Mouse (Mus musculus): ENCODE data around the gene Fnbp1l. TPM values are rescaled to one million over a fixed set of nuclear protein-coding genes. Genes with fewer than 3 reads are reported as not detected.

The Fnbp1l gene
- total and polyA plus RNA-seq, 3 experiments = 1.5 to 2.0 (median 2.0) TPM

DNA sequence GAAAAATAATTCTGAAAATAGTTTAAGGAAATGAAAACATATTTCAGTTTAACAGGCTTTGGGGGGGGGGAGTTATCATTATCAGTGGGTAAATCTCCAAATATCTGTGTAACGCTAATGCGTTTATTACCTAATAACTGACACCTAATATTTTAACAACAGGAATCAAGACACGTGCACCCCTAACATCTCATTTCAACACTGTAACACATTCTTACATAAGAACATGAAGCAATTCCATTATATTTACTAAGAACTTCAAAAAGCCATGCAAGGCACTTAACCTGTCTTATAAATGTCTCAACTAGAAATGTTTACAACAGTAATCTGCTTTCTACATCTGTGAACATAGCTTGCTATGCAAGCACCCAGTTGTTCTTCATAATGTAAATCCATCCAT lies 68.3 kb downstream of the Fnbp1l start:
- no peaks in the 10 kb centered on the region for H3K36me3 ChIP-seq (replicated peaks in 1 of 2; ENCODE audit: control insufficient read depth in 1 of 2, insufficient read depth in 1 of 2, low read length in 1 of 2)
- no peaks in the 10 kb centered on the region for H3K4me1 ChIP-seq (ENCODE audit: control insufficient read depth in 1 of 2, insufficient read depth in 2 of 2)
- H3K9ac ChIP-seq (ENCODE audit: insufficient read depth, low read depth) = no peak overlapping the region
- no peaks in the 10 kb centered on the region for H3K9me3 ChIP-seq (replicated peaks; ENCODE audit: low read length)
- in situ Hi-C loops (cut with MboI; ENCODE audit: low pct_ligation_motif_present, low pct_unique_long_range_greater_than_20kb, low sequenced_read_pairs) (no loop called here), dilution Hi-C loops (cut with MboI; ENCODE audit: extremely low pct_ligation_motif_present, extremely low pct_unique_long_range_greater_than_20kb, low sequenced_read_pairs) (no loop called here)
- no peaks in the 10 kb centered on the region for H3K27me3 ChIP-seq (replicated peaks)
- no peak overlapping the region for H3K4me3 ChIP-seq (replicated peaks in 1 of 3; ENCODE audit: low read depth in 2 of 3, low read length in 2 of 3, poor library complexity in 1 of 3)
- H3K4me2 ChIP-seq (ENCODE audit: insufficient read depth, low read depth, poor library complexity, severe bottlenecking) = no peak overlapping the region
- H3K79me2 ChIP-seq (replicated peaks; ENCODE audit: control insufficient read depth, extremely low read depth, insufficient read depth, poor library complexity, severe bottlenecking) = no peaks in the 10 kb centered on the region
- no peak for DNase-seq (ENCODE audit: extremely low read depth)
- no peak overlapping the region for H3K27ac ChIP-seq (ENCODE audit: insufficient read depth, low read depth)
- no peak for TF ChIP-seq MEF2A (IDR thresholded peaks at IDR 0.05; ENCODE audit: borderline replicate concordance, low read depth, low read length)
- no peak for TF ChIP-seq CHD2 (IDR thresholded peaks at IDR 0.05; ENCODE audit: low read length)
- no peak for TF ChIP-seq GABPA (IDR thresholded peaks at IDR 0.05; ENCODE audit: insufficient replicate concordance, low read depth, low read length)
- no peak for TF ChIP-seq TCF12 (IDR thresholded peaks at IDR 0.05; ENCODE audit: low read depth, low read length)
- no peak for TF ChIP-seq MAFK (IDR thresholded peaks at IDR 0.05; ENCODE audit: insufficient replicate concordance, low read length)

- Histone ChIP-seq H3K4me2 (ENCODE audit: insufficient read depth, low read depth, poor library complexity, severe bottlenecking) (no peak overlapping the region), H3K27me3 (replicated peaks) (no peaks in the 10 kb centered on the region), H3K9ac (ENCODE audit: insufficient read depth, low read depth) (no peak overlapping the region), H3K4me3 (replicated peaks in 1 of 3; ENCODE audit: low read depth in 2 of 3, low read length in 2 of 3, poor library complexity in 1 of 3) (no peak overlapping the region), H3K9me3 (replicated peaks; ENCODE audit: low read length) (no peaks in the 10 kb centered on the region), H3K36me3 (replicated peaks in 1 of 2; ENCODE audit: control insufficient read depth in 1 of 2, insufficient read depth in 1 of 2, low read length in 1 of 2) (no peaks in the 10 kb centered on the region), H3K4me1 (ENCODE audit: control insufficient read depth in 1 of 2, insufficient read depth in 2 of 2) (peaks cover 0 to 6% of the 10 kb centered on the region in 2 experiments; a peak in 1 of 4 replicates), H3K79me2 (replicated peaks; ENCODE audit: control insufficient read depth, extremely low read depth, insufficient read depth, poor library complexity, severe bottlenecking) (no peaks in the 10 kb centered on the region), H3K27ac (ENCODE audit: insufficient read depth, low read depth) (no peak overlapping the region)
- TF ChIP-seq RAD21 (IDR thresholded peaks at IDR 0.05; ENCODE audit: low read depth, low read length) (no peak), E2F4 (IDR thresholded peaks at IDR 0.05; ENCODE audit: insufficient replicate concordance, low read depth, low read length) (no peak), SMC3 (IDR thresholded peaks at IDR 0.05; ENCODE audit: low read depth, low read length) (no peak), MEF2A (IDR thresholded peaks at IDR 0.05; ENCODE audit: borderline replicate concordance, low read depth, low read length) (no peak), ELF1 (IDR thresholded peaks at IDR 0.05; ENCODE audit: low read depth, low read length) (no peak), ETS1 (conservative IDR thresholded peaks at IDR 0.05; ENCODE audit: low read depth, low read length) (no peak), NELFE (IDR thresholded peaks at IDR 0.05; ENCODE audit: low read depth, low read length) (no peak), TBP (conservative IDR thresholded peaks at IDR 0.05; ENCODE audit: low read depth, low read length) (no peak), ZKSCAN1 (IDR thresholded peaks at IDR 0.05; ENCODE audit: borderline replicate concordance, low read depth, low read length) (no peak), POLR2AphosphoS2 (IDR thresholded peaks at IDR 0.05; ENCODE audit: low read depth, low read length) (no peak), JUND (conservative IDR thresholded peaks at IDR 0.05; ENCODE audit: low read depth, low read length) (no peak), HCFC1 (IDR thresholded peaks at IDR 0.05; ENCODE audit: low read depth, low read length) (no peak)
- in situ Hi-C loops (cut with MboI; ENCODE audit: low pct_ligation_motif_present, low pct_unique_long_range_greater_than_20kb, low sequenced_read_pairs) = no loop called here
- no peak for DNase-seq (ENCODE audit: extremely low read depth)
- dilution Hi-C loops (cut with MboI; ENCODE audit: extremely low pct_ligation_motif_present, extremely low pct_unique_long_range_greater_than_20kb, low sequenced_read_pairs) = no loop called here
These were observed 72.0 kb downstream of the Fnbp1l start for GRCm38 (mm10) chr3:122547469-122547868.

Measured in CH12.LX (cell line).